Mouse (Mus musculus): ENCODE measurements around the gene Ube2q1. TPM values are rescaled to one million over a fixed set of nuclear protein-coding genes. Genes with fewer than 3 reads are reported as not detected.
"Not testable (repeated sequence)": the region's sequence is repeated elsewhere in the genome, so short reads cannot be mapped to it uniquely, and the experiment has no call there.

The Ube2q1 gene
- polyA plus RNA-seq, 1 experiment from 2014 or later = 14.7 TPM

- H3K27me3 ChIP-seq (ENCODE audit: insufficient read depth, poor library complexity, severe bottlenecking) = no peaks in the 10 kb centered on the region
- 27% methylated on average over 4 of the region's 4 CpGs for WGBS
- peak; percentile 67 for DNase-seq (ENCODE audit: low spot score)
- no peak overlapping the region for H3K27ac ChIP-seq
- no peaks in the 10 kb centered on the region for H3K36me3 ChIP-seq
- H3K9me3 ChIP-seq = no peaks in the 10 kb centered on the region
- H3K4me3 ChIP-seq = no peak overlapping the region
- peaks cover 7% of the 10 kb centered on the region for H3K4me1 ChIP-seq
These were observed 22.9 kb downstream of the Ube2q1 start for GRCm38 (mm10) chr3:89796358-89796757.

GRCm38 (mm10) chr3:89798518-89798917 is 25.1 kb downstream of the Ube2q1 start:
- Histone ChIP-seq H3K27ac (no peak overlapping the region), H3K36me3 (no peaks in the 10 kb centered on the region), H3K4me1 (peaks cover 12% of the 10 kb centered on the region), H3K4me3 (no peak overlapping the region), H3K9me3 (no peaks in the 10 kb centered on the region), H3K27me3 (ENCODE audit: insufficient read depth, poor library complexity, severe bottlenecking) (no peaks in the 10 kb centered on the region)
- DNase-seq (ENCODE audit: low spot score) = peak; percentile 39
- WGBS = 81% methylated on average over 3 of the region's 3 CpGs

GRCm38 (mm10) chr3:89799476-89799875 is 26.1 kb downstream of the Ube2q1 start:
- peaks cover 12% of the 10 kb centered on the region for H3K4me1 ChIP-seq
- DNase-seq (ENCODE audit: low spot score) = peak; percentile 82
- 2% methylated on average over 13 of the region's 13 CpGs for WGBS
- H3K27ac ChIP-seq = peak overlapping the region; percentile 83
- H3K4me3 ChIP-seq = peak overlapping the region; percentile 54
- H3K27me3 ChIP-seq (ENCODE audit: insufficient read depth, poor library complexity, severe bottlenecking) = no peaks in the 10 kb centered on the region
- H3K9me3 ChIP-seq = no peaks in the 10 kb centered on the region
- no peaks in the 10 kb centered on the region for H3K36me3 ChIP-seq

GRCm38 (mm10) chr3:89800078-89800477 is 26.7 kb downstream of the Ube2q1 start:
- peak; percentile 13 for DNase-seq (ENCODE audit: low spot score)
- H3K4me1 ChIP-seq = peaks cover 12% of the 10 kb centered on the region
- not testable (repeated sequence) for H3K4me3 ChIP-seq; H3K27me3 ChIP-seq (ENCODE audit: insufficient read depth, poor library complexity, severe bottlenecking); H3K36me3 ChIP-seq; H3K9me3 ChIP-seq; H3K27ac ChIP-seq
- 23% methylated on average over 3 of the region's 3 CpGs for WGBS

GRCm38 (mm10) chr3:89800774-89801506 is 27.5 kb downstream of the Ube2q1 start:
- no peaks in the 10 kb centered on the region for H3K9me3 ChIP-seq
- H3K36me3 ChIP-seq = no peaks in the 10 kb centered on the region
- no peaks in the 10 kb centered on the region for H3K27me3 ChIP-seq (ENCODE audit: insufficient read depth, poor library complexity, severe bottlenecking)
- no peak for DNase-seq (ENCODE audit: low spot score)
- WGBS = 58% methylated on average over 5 of the region's 5 CpGs
- no peak overlapping the region for H3K27ac ChIP-seq
- no peak overlapping the region for H3K4me3 ChIP-seq
- H3K4me1 ChIP-seq = peaks cover 12% of the 10 kb centered on the region

- Histone ChIP-seq H3K36me3 (no peaks in the 10 kb centered on the region), H3K4me1 (peaks cover 12% of the 10 kb centered on the region)
- peak; percentile 74 for DNase-seq (ENCODE audit: low spot score)
These were observed 28.1 kb downstream of the Ube2q1 start for GRCm38 (mm10) chr3:89801507-89801847.

GRCm38 (mm10) chr3:89802876-89803275 is 29.5 kb downstream of the Ube2q1 start:
- Histone ChIP-seq H3K4me1 (peaks cover 12% of the 10 kb centered on the region), H3K9me3 (no peaks in the 10 kb centered on the region), H3K36me3 (no peaks in the 10 kb centered on the region), H3K27ac (no peak overlapping the region), H3K4me3 (no peak overlapping the region), H3K27me3 (ENCODE audit: insufficient read depth, poor library complexity, severe bottlenecking) (no peaks in the 10 kb centered on the region)
- WGBS = 77% methylated on average over 15 of the region's 15 CpGs
- DNase-seq (ENCODE audit: low spot score) = peak; percentile 70

More at GRCm38 (mm10) chr3:89801507-89801847, 28.1 kb downstream of the Ube2q1 start:
- H3K27me3 ChIP-seq (ENCODE audit: insufficient read depth, poor library complexity, severe bottlenecking) = no peaks in the 10 kb centered on the region
- no peaks in the 10 kb centered on the region for H3K9me3 ChIP-seq
- H3K27ac ChIP-seq = peak overlapping the region; percentile 43; the same call in 1 of the 2 replicates
- H3K4me3 ChIP-seq = no peak overlapping the region
- 27% methylated on average over 3 of the region's 3 CpGs for WGBS

- WGBS = 53% methylated on average over 4 of the region's 4 CpGs
- no peaks in the 10 kb centered on the region for H3K9me3 ChIP-seq
These were observed 31.8 kb downstream of the Ube2q1 start for GRCm38 (mm10) chr3:89805179-89805578.

GRCm38 (mm10) chr3:89806751-89807150 is 33.3 kb downstream of the Ube2q1 start:
- Histone ChIP-seq H3K27ac (no peak overlapping the region), H3K4me3 (no peak overlapping the region), H3K9me3 (no peaks in the 10 kb centered on the region), H3K27me3 (ENCODE audit: insufficient read depth, poor library complexity, severe bottlenecking) (no peaks in the 10 kb centered on the region), H3K36me3 (no peaks in the 10 kb centered on the region), H3K4me1 (peaks cover 10% of the 10 kb centered on the region)
- peak; percentile 33 for DNase-seq (ENCODE audit: low spot score)
- WGBS = 89% methylated on average over 2 of the region's 2 CpGs

More at GRCm38 (mm10) chr3:89805179-89805578, 31.8 kb downstream of the Ube2q1 start:
- DNase-seq (ENCODE audit: low spot score) = peak; percentile 74
- H3K27ac ChIP-seq = no peak overlapping the region
- peaks cover 13% of the 10 kb centered on the region for H3K4me1 ChIP-seq
- H3K4me3 ChIP-seq = no peak overlapping the region
- no peaks in the 10 kb centered on the region for H3K27me3 ChIP-seq (ENCODE audit: insufficient read depth, poor library complexity, severe bottlenecking)
- no peaks in the 10 kb centered on the region for H3K36me3 ChIP-seq

- peaks cover 10% of the 10 kb centered on the region for H3K4me1 ChIP-seq
- H3K27ac ChIP-seq = no peak overlapping the region
- H3K36me3 ChIP-seq = no peaks in the 10 kb centered on the region
- DNase-seq (ENCODE audit: low spot score) = peak; percentile 61
- no peak overlapping the region for H3K4me3 ChIP-seq
- 84% methylated on average over 3 of the region's 3 CpGs for WGBS
- no peaks in the 10 kb centered on the region for H3K27me3 ChIP-seq (ENCODE audit: insufficient read depth, poor library complexity, severe bottlenecking)
- no peaks in the 10 kb centered on the region for H3K9me3 ChIP-seq
These were observed 33.8 kb downstream of the Ube2q1 start for GRCm38 (mm10) chr3:89807171-89807570.

GRCm38 (mm10) chr3:89807881-89808280 is 34.5 kb downstream of the Ube2q1 start:
- no peaks in the 10 kb centered on the region for H3K36me3 ChIP-seq
- no peak overlapping the region for H3K27ac ChIP-seq
- no peaks in the 10 kb centered on the region for H3K9me3 ChIP-seq
- WGBS = 60% methylated on average over 5 of the region's 5 CpGs
- peaks cover 9% of the 10 kb centered on the region for H3K4me1 ChIP-seq
- no peak overlapping the region for H3K4me3 ChIP-seq
- H3K27me3 ChIP-seq (ENCODE audit: insufficient read depth, poor library complexity, severe bottlenecking) = no peaks in the 10 kb centered on the region
- DNase-seq (ENCODE audit: low spot score) = peak; percentile 77

- no peaks in the 10 kb centered on the region for H3K36me3 ChIP-seq
- H3K27me3 ChIP-seq (ENCODE audit: insufficient read depth, poor library complexity, severe bottlenecking) = no peaks in the 10 kb centered on the region
- 36% methylated on average over 9 of the region's 9 CpGs for WGBS
- H3K9me3 ChIP-seq = no peaks in the 10 kb centered on the region
- no peak overlapping the region for H3K27ac ChIP-seq
- peak; percentile 76 for DNase-seq (ENCODE audit: low spot score)
- peaks cover 7% of the 10 kb centered on the region for H3K4me1 ChIP-seq
- H3K4me3 ChIP-seq = no peak overlapping the region
These were observed 35.2 kb downstream of the Ube2q1 start for GRCm38 (mm10) chr3:89808638-89809037.

GRCm38 (mm10) chr3:89810841-89811240 is 37.4 kb downstream of the Ube2q1 start:
- no peak for DNase-seq (ENCODE audit: low spot score)
- no peaks in the 10 kb centered on the region for H3K27me3 ChIP-seq (ENCODE audit: insufficient read depth, poor library complexity, severe bottlenecking)
- H3K4me1 ChIP-seq = peaks cover 7% of the 10 kb centered on the region
- no peaks in the 10 kb centered on the region for H3K36me3 ChIP-seq
- H3K4me3 ChIP-seq = no peak overlapping the region
- H3K9me3 ChIP-seq = no peaks in the 10 kb centered on the region
- H3K27ac ChIP-seq = no peak overlapping the region

- Histone ChIP-seq H3K36me3 (no peaks in the 10 kb centered on the region), H3K4me1 (peaks cover 7% of the 10 kb centered on the region), H3K4me3 (no peak overlapping the region), H3K27ac (no peak overlapping the region), H3K27me3 (ENCODE audit: insufficient read depth, poor library complexity, severe bottlenecking) (no peaks in the 10 kb centered on the region), H3K9me3 (no peaks in the 10 kb centered on the region)
- DNase-seq (ENCODE audit: low spot score) = peak; percentile 67
- WGBS = 64% methylated on average over 3 of the region's 3 CpGs
These were observed 38.8 kb downstream of the Ube2q1 start for GRCm38 (mm10) chr3:89812166-89812565.
